Mouse (Mus musculus) liver, adult 2 months (tissue): ENCODE measurements around the gene Prdx2.

ENCODE experiments used
- CTCF ChIP-seq: fragments of 200-500 bp; IDR thresholded peaks from 2 replicates; pipeline ENCODE4 v1.5.1; 2011; ENCODE audit warnings: low read depth, low read length, control low read depth
- POLR2A ChIP-seq: fragments of 200-500 bp; IDR thresholded peaks from 2 replicates; pipeline ENCODE4 v1.6.1; 2011; ENCODE audit warnings: low read length, control low read depth; ENCODE audit not compliant: insufficient read depth; ENCODE audit errors: extremely low read depth

DNA sequence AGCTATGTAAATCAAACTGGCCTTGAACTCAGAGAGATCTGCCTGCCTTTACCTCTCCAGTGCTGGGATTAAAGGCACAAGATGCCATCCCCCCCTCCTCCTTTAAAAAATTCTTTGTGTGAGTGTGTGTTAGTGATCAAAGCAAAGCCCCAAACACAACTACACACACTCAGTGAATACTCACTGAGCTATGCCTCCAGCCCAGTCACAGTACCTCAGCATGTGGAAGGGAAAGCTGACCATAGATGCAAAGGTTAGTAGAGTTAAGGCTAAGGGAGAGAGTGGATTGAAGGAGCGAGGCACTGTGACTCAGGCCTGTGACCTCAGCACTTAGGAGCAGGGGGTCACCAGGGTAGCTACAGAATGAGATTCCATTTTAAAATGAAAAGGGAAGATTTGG is 3.7 kb downstream of the Prdx2 start:
- TF ChIP-seq CTCF (no peak), POLR2A (no peak)
